Mouse (Mus musculus) small intestine, adult 2 months (tissue): ENCODE measurements around the gene Rab3il1. TPM values are rescaled to one million over a fixed set of nuclear protein-coding genes. Genes with fewer than 3 reads are reported as not detected.

Experiments
- H3K27ac ChIP-seq: fragments of 200-500 bp; 2 replicates; pipeline ENCODE4 v1.5.1; 2012; ENCODE audit warnings: low read depth, low read length, control low read depth, inconsistent platforms; ENCODE audit not compliant: insufficient read depth
- H3K27me3 ChIP-seq: fragments of 200-500 bp; 2 replicates; pipeline ENCODE4 v1.6.1; 2012; ENCODE audit warnings: mild to moderate bottlenecking, moderate library complexity, low read length, inconsistent platforms; ENCODE audit not compliant: control insufficient read depth, insufficient read depth
- H3K36me3 ChIP-seq: fragments of 200-500 bp; 2 replicates; pipeline ENCODE4 v1.6.1; 2012; ENCODE audit warnings: mild to moderate bottlenecking, low read length, control low read depth, inconsistent platforms; ENCODE audit not compliant: control insufficient read depth, insufficient read depth
- H3K4me1 ChIP-seq: fragments of 200-500 bp; 2 replicates; pipeline ENCODE4 v1.6.1; 2012; ENCODE audit warnings: low read length, inconsistent platforms, mixed read lengths; ENCODE audit not compliant: control insufficient read depth, insufficient read depth, insufficient read length
- H3K4me3 ChIP-seq: fragments of 200-500 bp; 2 replicates; pipeline ENCODE4 v1.5.1; 2012; ENCODE audit warnings: low read depth, mild to moderate bottlenecking, control low read depth, inconsistent platforms, low read length, moderate library complexity
- CTCF ChIP-seq: fragments of 200-500 bp; IDR thresholded peaks from 2 replicates; pipeline ENCODE4 v1.5.1; 2012; ENCODE audit warnings: low read depth, mild to moderate bottlenecking, control low read depth, inconsistent platforms, low read length, moderate library complexity, mixed read lengths; ENCODE audit not compliant: insufficient replicate concordance, insufficient read length; ENCODE audit errors: extremely low read depth
- POLR2A ChIP-seq: fragments of 200-500 bp; IDR thresholded peaks from 2 replicates; pipeline ENCODE4 v1.6.1; 2012; ENCODE audit warnings: low read depth, mild to moderate bottlenecking, control low read depth, inconsistent platforms, low read length, moderate library complexity
- WGBS: fragments of 180-500 bp; shearing (Covaris S2); methylation state at CpG from one replicate; pipeline ENCODE4 v1.1.7; 2018; 5-methylcytosine and 5-hydroxymethylcytosine counted together
- polyA plus RNA-seq: library from polyadenylated mRNA; depleted of rRNA; stranded (reverse); fragments of >200 nt; gene quantifications from 2 replicates; pipeline ENCODE4 v1.2.3, GENCODE M21; 2012

Rab3il1 gene
- polyA plus RNA-seq, 1 experiment, result 4.3 TPM

GRCm38 (mm10) chr19:10034785-10035447 is 33.4 kb downstream of the Rab3il1 start:
- Histone ChIP-seq H3K4me3 (no peak overlapping the region), H3K36me3 (no peaks in the 10 kb centered on the region), H3K4me1 (no peaks in the 10 kb centered on the region; the same call in 1 of the 2 replicates), H3K27me3 (no peaks in the 10 kb centered on the region; the same call in 1 of the 2 replicates), H3K27ac (no peak overlapping the region)
- WGBS, result 63% methylated on average over 8 of the region's 8 CpGs
- TF ChIP-seq CTCF (peak; percentile 90; the same call in 1 of the 2 replicates), POLR2A (no peak)

- H3K4me3 ChIP-seq, result no peak overlapping the region
- H3K4me1 ChIP-seq, result peaks cover 11% of the 10 kb centered on the region
- no peaks in the 10 kb centered on the region for H3K36me3 ChIP-seq
- no peak overlapping the region for H3K27ac ChIP-seq
- TF ChIP-seq POLR2A (no peak), CTCF (no peak)
- peaks cover 3% of the 10 kb centered on the region for H3K27me3 ChIP-seq
- 58% methylated on average over 2 of the region's 2 CpGs for WGBS
Observed at GRCm38 (mm10) chr19:10037534-10037933, 36.1 kb downstream of the Rab3il1 start.

- TF ChIP-seq POLR2A (no peak), CTCF (no peak)
- Histone ChIP-seq H3K4me1 (peaks cover 16% of the 10 kb centered on the region), H3K27me3 (peaks cover 3% of the 10 kb centered on the region; the same call in 1 of the 2 replicates), H3K27ac (no peak overlapping the region), H3K4me3 (no peak overlapping the region), H3K36me3 (no peaks in the 10 kb centered on the region)
- 64% methylated on average over 3 of the region's 3 CpGs for WGBS
Observed at GRCm38 (mm10) chr19:10038364-10038763, 36.9 kb downstream of the Rab3il1 start.

GRCm38 (mm10) chr19:10038910-10039309 is 37.4 kb downstream of the Rab3il1 start:
- TF ChIP-seq CTCF (no peak), POLR2A (no peak)
- no peaks in the 10 kb centered on the region for H3K36me3 ChIP-seq
- H3K4me1 ChIP-seq, result peaks cover 19% of the 10 kb centered on the region
- H3K27ac ChIP-seq, result no peak overlapping the region
- WGBS, result 15% methylated on average over 3 of the region's 3 CpGs
- peaks cover 3% of the 10 kb centered on the region; the same call in 1 of the 2 replicates for H3K27me3 ChIP-seq
- H3K4me3 ChIP-seq, result no peak overlapping the region

GRCm38 (mm10) chr19:10039615-10040014 is 38.1 kb downstream of the Rab3il1 start:
- Histone ChIP-seq H3K4me1 (peaks cover 19% of the 10 kb centered on the region), H3K27ac (no peak overlapping the region), H3K4me3 (no peak overlapping the region), H3K36me3 (no peaks in the 10 kb centered on the region), H3K27me3 (peaks cover 3% of the 10 kb centered on the region; the same call in 1 of the 2 replicates)
- WGBS, result 70% methylated on average over 2 of the region's 2 CpGs
- TF ChIP-seq CTCF (peak; percentile 53; the same call in 1 of the 2 replicates), POLR2A (no peak)

GRCm38 (mm10) chr19:10040866-10041387 is 39.5 kb downstream of the Rab3il1 start:
- Histone ChIP-seq H3K27me3 (peaks cover 3% of the 10 kb centered on the region; the same call in 1 of the 2 replicates), H3K4me1 (peaks cover 19% of the 10 kb centered on the region), H3K4me3 (peak overlapping the region; percentile 61), H3K36me3 (no peaks in the 10 kb centered on the region), H3K27ac (no peak overlapping the region)
- 22% methylated on average over 20 of the region's 20 CpGs for WGBS
- TF ChIP-seq POLR2A, result no peak
- no peak for TF ChIP-seq CTCF

- no peak within 1 kb of the TSS for H3K27ac ChIP-seq
- peak within 1 kb of the TSS; percentile 61 for H3K4me3 ChIP-seq
- peaks cover 3% of the 10 kb centered on the region; the same call in 1 of the 2 replicates for H3K27me3 ChIP-seq
- peaks cover 21% of the 10 kb centered on the region for H3K4me1 ChIP-seq
- whole genome bisulfite sequencing, result 1% methylated on average over 64 of the region's 69 CpGs
- H3K36me3 ChIP-seq, result no peaks in the 10 kb centered on the region
- TF ChIP-seq POLR2A (peak; percentile 23; the same call in 1 of the 2 replicates), CTCF (no peak)
Observed at GRCm38 (mm10) chr19:10041388-10042148, 40.1 kb downstream of the Rab3il1 start, which contains the start of gene Fads3. Fads3 (plus strand) TSS chr19:10041569.
